Mouse (Mus musculus): ENCODE measurements around the gene Slc35c2.

DNA sequence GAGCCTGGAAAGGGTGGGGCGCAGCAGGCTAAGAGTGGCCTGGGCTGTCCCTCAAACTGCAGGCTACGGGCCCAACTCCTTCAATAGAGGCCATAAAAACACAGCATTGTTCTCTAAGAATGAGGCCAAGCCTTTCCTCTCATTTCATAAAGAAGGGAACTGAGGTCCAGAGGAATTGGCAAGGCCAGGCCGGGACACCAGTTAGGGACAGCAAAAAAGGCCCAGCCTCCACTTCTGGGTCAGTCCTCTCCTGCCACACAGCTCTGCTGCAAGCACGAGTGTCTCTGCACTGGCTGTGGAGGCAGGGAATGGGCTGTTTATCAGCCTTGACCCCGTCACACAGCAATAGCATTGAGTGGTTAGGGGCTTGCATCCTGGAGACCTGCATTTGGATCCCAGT lies 35.8 kb upstream of the Slc35c2 start:
- no peak for TF ChIP-seq CTCF (IDR thresholded peaks at IDR 0.05; ENCODE audit: extremely low read depth, insufficient read length, insufficient replicate concordance, low read depth, low read length)
- TF ChIP-seq POLR2A (IDR thresholded peaks at IDR 0.05; ENCODE audit: low read depth, low read length) = no peak
